Mouse (Mus musculus) embryo, embryonic 11 days (tissue): ENCODE results near the gene Rarb.
A peak's percentile ranks its signal among the peaks of the same experiment; 100 is the strongest.

Source experiments
- DNase-seq: peaks from one replicate; pipeline ENCODE4 v3.0.0-alpha.2; 2015

The Rarb gene

GRCm38 (mm10) chr14:16733595-16734298, 85.2 kb downstream of the Rarb start:
- DNase-seq, result peak; percentile 72

- no peak for DNase-seq
Measured at GRCm38 (mm10) chr14:16732054-16732453, 86.9 kb downstream of the Rarb start.

- no peak for DNase-seq
Measured at GRCm38 (mm10) chr14:16728175-16728838, 90.6 kb downstream of the Rarb start.

- no peak for DNase-seq
Measured at GRCm38 (mm10) chr14:16723991-16724390, 95.0 kb downstream of the Rarb start.

GRCm38 (mm10) chr14:16717821-16718220, 101.1 kb downstream of the Rarb start:
- no peak for DNase-seq

GRCm38 (mm10) chr14:16714344-16714955, 104.5 kb downstream of the Rarb start:
- DNase-seq, result peak; percentile 36

GRCm38 (mm10) chr14:16713773-16714172, 105.2 kb downstream of the Rarb start:
- DNase-seq, result no peak

GRCm38 (mm10) chr14:16699228-16699627, 119.7 kb downstream of the Rarb start:
- DNase-seq, result no peak

- peak; percentile 54 for DNase-seq
Measured at GRCm38 (mm10) chr14:16695453-16696120, 123.4 kb downstream of the Rarb start.

- no peak for DNase-seq
Measured at GRCm38 (mm10) chr14:16678335-16678734, 140.6 kb downstream of the Rarb start.

- DNase-seq, result no peak
Measured at GRCm38 (mm10) chr14:16677081-16677480, 141.9 kb downstream of the Rarb start.

- DNase-seq, result no peak
Measured at GRCm38 (mm10) chr14:16670571-16670970, 148.4 kb downstream of the Rarb start.

GRCm38 (mm10) chr14:16639153-16639943, 179.6 kb downstream of the Rarb start:
- DNase-seq, result no peak

- no peak for DNase-seq
Measured at GRCm38 (mm10) chr14:16613975-16614374, 205.0 kb downstream of the Rarb start.

- DNase-seq, result peak; percentile 48
Measured at GRCm38 (mm10) chr14:16605480-16605879, 213.5 kb downstream of the Rarb start.

- peak; percentile 29 for DNase-seq
Measured at GRCm38 (mm10) chr14:16604469-16605064, 214.4 kb downstream of the Rarb start.

GRCm38 (mm10) chr14:16603040-16603590, 215.8 kb downstream of the Rarb start:
- DNase-seq, result peak; percentile 65

GRCm38 (mm10) chr14:16599224-16599623, 219.7 kb downstream of the Rarb start:
- DNase-seq, result no peak

- peak; percentile 38 for DNase-seq
Measured at GRCm38 (mm10) chr14:16598074-16598501, 220.9 kb downstream of the Rarb start.

GRCm38 (mm10) chr14:16589139-16589538, 229.8 kb downstream of the Rarb start:
- no peak for DNase-seq

GRCm38 (mm10) chr14:16578100-16578499, 240.9 kb downstream of the Rarb start:
- DNase-seq, result no peak

GRCm38 (mm10) chr14:16577049-16577448, 241.9 kb downstream of the Rarb start:
- no peak for DNase-seq
